In the genomic region with DNA sequence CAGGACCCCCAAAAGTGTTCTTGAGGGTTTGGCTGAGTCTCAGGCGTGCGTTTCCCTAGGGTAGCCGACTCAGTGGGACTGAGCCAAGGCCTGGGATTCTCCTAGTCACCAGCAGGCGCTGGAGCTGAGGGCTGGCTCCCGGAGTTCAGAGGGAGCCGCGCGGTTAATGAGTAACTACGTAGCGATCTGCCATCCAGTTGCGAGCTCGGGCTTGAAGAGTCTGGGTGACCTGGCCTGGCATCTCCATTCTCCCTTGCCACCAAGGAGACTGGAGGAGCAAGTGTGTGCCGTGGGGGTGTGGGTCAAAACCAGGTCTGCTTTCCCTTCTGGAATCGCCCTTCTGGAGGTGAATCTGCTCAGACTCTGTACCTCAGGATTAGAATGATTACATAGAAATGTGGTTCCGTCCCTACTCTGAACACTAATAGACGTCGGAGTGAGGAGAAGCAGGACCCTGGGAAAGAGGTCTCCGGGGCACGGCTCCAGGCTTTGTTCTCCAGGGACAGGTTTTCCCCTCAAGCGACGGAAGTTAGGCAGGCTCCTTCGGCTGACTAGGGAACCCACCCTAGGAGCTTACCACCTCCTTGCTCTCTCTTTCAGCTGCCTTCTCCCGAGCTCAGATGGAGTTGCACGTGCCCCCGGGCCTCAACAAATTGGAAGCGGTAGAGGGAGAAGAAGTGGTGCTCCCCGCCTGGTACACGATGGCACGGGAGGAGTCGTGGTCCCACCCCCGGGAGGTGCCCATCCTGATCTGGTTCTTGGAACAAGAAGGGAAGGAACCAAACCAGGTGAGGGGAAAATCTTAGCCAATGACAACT, we compare ENCODE assay signal across 1 mouse cellular context.
TF ChIP-seq lines count a peak whose summit lies in the region.

No protein-coding gene starts in this region.

TF ChIP-seq in ES-E14, 5 proteins besides CTCF, POLR2A, EP300 and RAD21:
- TF ChIP-seq HCFC1 (IDR thresholded peaks at IDR 0.05; ENCODE audit: borderline replicate concordance, insufficient read depth, low read length) (no peak), ZNF384 (IDR thresholded peaks at IDR 0.05; ENCODE audit: low read depth, low read length) (no peak), ZC3H11A (IDR thresholded peaks at IDR 0.05; ENCODE audit: borderline replicate concordance, low read depth, low read length) (no peak), MAFK (IDR thresholded peaks at IDR 0.05; ENCODE audit: insufficient read depth, low read depth, low read length) (no peak), CHD2 (IDR thresholded peaks at IDR 0.05; ENCODE audit: low read depth, low read length) (no peak)
